Mouse (Mus musculus) heart, embryonic 14.5 days (tissue): Measurements from ENCODE around the gene Gimap7. TPM values are rescaled to one million over a fixed set of nuclear protein-coding genes. Genes with fewer than 3 reads are reported as not detected.

Experiments used
- ATAC-seq: fragments of 200-750 bp; cut with Nextera tagmentation; 2 replicates; pipeline ENCODE4 v1.8.0; 2017; ENCODE audit warnings: low read depth, moderate TSS enrichment; ENCODE audit not compliant: insufficient number of reproducible peaks, insufficient read depth, low FRiP score
- H3K27ac ChIP-seq, 2 experiments: fragments of 200-500 bp in 1 of 2; fragments of 300-500 bp in 1 of 2; sonication (generic) in 1 of 2; replicated peaks in 1 of 2; 2 replicates each; pipeline ENCODE4 v1.5.1; 2012 to 2014; ENCODE audit warnings: low read depth in 2 of 2, low read length in 2 of 2, control low read depth in 1 of 2, mild to moderate bottlenecking in 1 of 2, mixed read lengths in 1 of 2; ENCODE audit not compliant: control insufficient read depth in 1 of 2, insufficient read depth in 1 of 2
- H3K27me3 ChIP-seq: fragments of 300-500 bp; sonication (generic); 2 replicates; pipeline ENCODE4 v1.6.1; 2014; ENCODE audit warnings: mild to moderate bottlenecking, low read length, control low read depth; ENCODE audit not compliant: control insufficient read depth, insufficient read depth
- H3K36me3 ChIP-seq: fragments of 300-500 bp; sonication (generic); 2 replicates; pipeline ENCODE4 v1.6.1; 2014; ENCODE audit warnings: mild to moderate bottlenecking, control low read depth, low read length, mixed read lengths; ENCODE audit not compliant: control insufficient read depth, insufficient read depth
- H3K4me1 ChIP-seq, 2 experiments: fragments of 200-500 bp in 1 of 2; fragments of 300-500 bp in 1 of 2; sonication (generic) in 1 of 2; 2 replicates each; pipeline ENCODE4 v1.6.1; 2012 to 2014; ENCODE audit warnings: low read length in 2 of 2, control low read depth in 1 of 2, mixed read lengths in 1 of 2; ENCODE audit not compliant: control insufficient read depth in 2 of 2, insufficient read depth in 2 of 2
- H3K4me2 ChIP-seq: fragments of 300-500 bp; sonication (generic); 2 replicates; pipeline ENCODE4 v1.6.1; 2014; ENCODE audit warnings: mild to moderate bottlenecking, low read length
- H3K4me3 ChIP-seq, 2 experiments: fragments of 200-500 bp in 1 of 2; fragments of 300-500 bp in 1 of 2; sonication (generic) in 1 of 2; 2 replicates each; pipeline ENCODE4 v1.5.1; 2012 to 2014; ENCODE audit warnings: low read length in 2 of 2, mild to moderate bottlenecking in 2 of 2, control low read depth in 1 of 2, low read depth in 1 of 2, moderate library complexity in 1 of 2; ENCODE audit not compliant: control insufficient read depth in 1 of 2, insufficient read depth in 1 of 2
- H3K9ac ChIP-seq: fragments of 300-500 bp; sonication (generic); 2 replicates; pipeline ENCODE4 v1.6.1; 2014; ENCODE audit warnings: mild to moderate bottlenecking, low read length
- H3K9me3 ChIP-seq: fragments of 300-500 bp; sonication (generic); 2 replicates; pipeline ENCODE4 v1.6.1; 2016; ENCODE audit warnings: low read length, control low read depth; ENCODE audit not compliant: control insufficient read depth
- WGBS: fragments of 180-500 bp; shearing (Covaris S2); extraction: QIAGEN DNeasy Blood & Tissue Kit; methylation state at CpG from one replicate; pipeline ENCODE4 v1.1.7; 2014; 5-methylcytosine and 5-hydroxymethylcytosine counted together
- polyA plus RNA-seq: library from polyadenylated mRNA; unstranded; fragments of >200 nt; fragmentation: Nextera tagmentation; extraction: Ambion mirVana; gene quantifications from 2 replicates; pipeline ENCODE4 v1.2.1, GENCODE M21; 2014

Gene Gimap7
- polyA plus RNA-seq, 1 experiment from 2014 or later = not detected

GRCm38 (mm10) chr6:48768178-48768869, 49.9 kb downstream of the Gimap7 start:
- no peak overlapping the region for H3K4me3 ChIP-seq
- H3K27ac ChIP-seq = no peak overlapping the region
- no peaks in the 10 kb centered on the region for H3K9me3 ChIP-seq
- no peaks in the 10 kb centered on the region for H3K36me3 ChIP-seq
- ATAC-seq = no peak
- no peak overlapping the region for H3K9ac ChIP-seq
- no peaks in the 10 kb centered on the region for H3K4me1 ChIP-seq
- 75% methylated on average over 9 of the region's 9 CpGs for WGBS
- H3K4me2 ChIP-seq = no peak overlapping the region
- H3K27me3 ChIP-seq = no peaks in the 10 kb centered on the region

GRCm38 (mm10) chr6:48768933-48769332, 50.5 kb downstream of the Gimap7 start:
- Histone ChIP-seq H3K27ac (no peak overlapping the region), H3K4me3 (no peak overlapping the region), H3K4me2 (no peak overlapping the region), H3K36me3 (no peaks in the 10 kb centered on the region), H3K9me3 (no peaks in the 10 kb centered on the region), H3K9ac (no peak overlapping the region), H3K27me3 (no peaks in the 10 kb centered on the region), H3K4me1 (no peaks in the 10 kb centered on the region)
- 74% methylated on average over 3 of the region's 3 CpGs for WGBS
- ATAC-seq = no peak

- H3K4me1 ChIP-seq = no peaks in the 10 kb centered on the region
- WGBS = 76% methylated on average over 3 of the region's 3 CpGs
- H3K4me2 ChIP-seq = no peak within 1 kb of the TSS
- ATAC-seq = no peak
- H3K9ac ChIP-seq = no peak within 1 kb of the TSS
- no peaks in the 10 kb centered on the region for H3K27me3 ChIP-seq
- H3K4me3 ChIP-seq = no peak within 1 kb of the TSS
- H3K27ac ChIP-seq = no peak within 1 kb of the TSS
- no peaks in the 10 kb centered on the region for H3K9me3 ChIP-seq
- no peaks in the 10 kb centered on the region for H3K36me3 ChIP-seq
Observed at GRCm38 (mm10) chr6:48770696-48771095, 52.3 kb downstream of the Gimap7 start, which contains the start of gene Gimap3. Gene Gimap3 (minus strand): TSS chr6:48770851.

GRCm38 (mm10) chr6:48772030-48772429, 53.6 kb downstream of the Gimap7 start:
- H3K36me3 ChIP-seq = no peaks in the 10 kb centered on the region
- ATAC-seq = no peak; the same call in 1 of the 2 replicates

More at GRCm38 (mm10) chr6:48772030-48772429, 53.6 kb downstream of the Gimap7 start:
- no peak overlapping the region for H3K4me2 ChIP-seq
- no peak overlapping the region for H3K4me3 ChIP-seq
- no peak overlapping the region for H3K9ac ChIP-seq
- no peaks in the 10 kb centered on the region for H3K9me3 ChIP-seq
- H3K27me3 ChIP-seq = no peaks in the 10 kb centered on the region
- H3K4me1 ChIP-seq = no peaks in the 10 kb centered on the region
- WGBS = 9% methylated on average over 8 of the region's 8 CpGs
- H3K27ac ChIP-seq = no peak overlapping the region

Other genes with a start within 250 kb of the Gimap7 start
- 21.8 and 22.8 TPM in 2 replicates for gene Atp6v0e2, start 181.0 kb upstream of the Gimap7 start, polyA plus RNA-seq
- 3.5 and 4.9 TPM in 2 replicates for gene Lrrc61, start 163.8 kb upstream of the Gimap7 start, polyA plus RNA-seq
- gene Rarres2, start 145.8 kb upstream of the Gimap7 start, polyA plus RNA-seq = 39.4 and 45.3 TPM in 2 replicates
- gene Gm45021, start 129.0 kb upstream of the Gimap7 start, polyA plus RNA-seq = 1.3 TPM in 1 of 2 replicates, not detected in the other
- 23.4 and 25.4 TPM in 2 replicates for gene Repin1, start 124.7 kb upstream of the Gimap7 start, polyA plus RNA-seq
- 0.84 TPM in 1 of 2 replicates, not detected in the other for gene Gm44965, start 124.7 kb upstream of the Gimap7 start, polyA plus RNA-seq
- 5.4 and 6.3 TPM in 2 replicates for gene Zfp775, start 116.6 kb upstream of the Gimap7 start, polyA plus RNA-seq
- gene AI854703, start 91.9 kb upstream of the Gimap7 start, polyA plus RNA-seq = 0.82 and 1.1 TPM in 2 replicates
- 0.85 and 1.2 TPM in 2 replicates for gene Gimap8, start 71.4 kb upstream of the Gimap7 start, polyA plus RNA-seq
- gene Gimap9, start 42.5 kb upstream of the Gimap7 start, polyA plus RNA-seq = 5.8 and 6.3 TPM in 2 replicates
- 20.7 and 25.2 TPM in 2 replicates for gene Gimap4, start 34.1 kb upstream of the Gimap7 start, polyA plus RNA-seq
- 37.6 and 40.2 TPM in 2 replicates for gene Gimap6, start 10.4 kb upstream of the Gimap7 start, polyA plus RNA-seq
- gene Gm28053, start within 50 bp of the Gimap7 start, polyA plus RNA-seq = 3.3 and 5.1 TPM in 2 replicates
- gene Gimap1, start 20.4 kb downstream of the Gimap7 start, polyA plus RNA-seq = 26.1 and 27.5 TPM in 2 replicates
- 6.8 and 8.7 TPM in 2 replicates for gene Gimap5, start 27.6 kb downstream of the Gimap7 start, polyA plus RNA-seq
- not detected in 2 replicates for gene Gimap3, start 52.2 kb downstream of the Gimap7 start, polyA plus RNA-seq
- gene Tmem176a, start 122.3 kb downstream of the Gimap7 start, polyA plus RNA-seq = 101 and 119 TPM in 2 replicates
- gene Tmem176b, start 122.9 kb downstream of the Gimap7 start, polyA plus RNA-seq = 274 and 295 TPM in 2 replicates
- not detected in 2 replicates for gene Aoc1, start 154.3 kb downstream of the Gimap7 start, polyA plus RNA-seq
- 0.11 TPM in 1 of 2 replicates, not detected in the other for gene 1600015I10Rik, start 211.3 kb downstream of the Gimap7 start, polyA plus RNA-seq